Mouse (Mus musculus) MN1 (cell line): ENCODE data around the gene Mmp8.

Experiments
- DNase-seq: peaks from one replicate; pipeline ENCODE4 v3.0.0-alpha.2; 2016; ENCODE audit warnings: low spot score

The Mmp8 gene

DNA sequence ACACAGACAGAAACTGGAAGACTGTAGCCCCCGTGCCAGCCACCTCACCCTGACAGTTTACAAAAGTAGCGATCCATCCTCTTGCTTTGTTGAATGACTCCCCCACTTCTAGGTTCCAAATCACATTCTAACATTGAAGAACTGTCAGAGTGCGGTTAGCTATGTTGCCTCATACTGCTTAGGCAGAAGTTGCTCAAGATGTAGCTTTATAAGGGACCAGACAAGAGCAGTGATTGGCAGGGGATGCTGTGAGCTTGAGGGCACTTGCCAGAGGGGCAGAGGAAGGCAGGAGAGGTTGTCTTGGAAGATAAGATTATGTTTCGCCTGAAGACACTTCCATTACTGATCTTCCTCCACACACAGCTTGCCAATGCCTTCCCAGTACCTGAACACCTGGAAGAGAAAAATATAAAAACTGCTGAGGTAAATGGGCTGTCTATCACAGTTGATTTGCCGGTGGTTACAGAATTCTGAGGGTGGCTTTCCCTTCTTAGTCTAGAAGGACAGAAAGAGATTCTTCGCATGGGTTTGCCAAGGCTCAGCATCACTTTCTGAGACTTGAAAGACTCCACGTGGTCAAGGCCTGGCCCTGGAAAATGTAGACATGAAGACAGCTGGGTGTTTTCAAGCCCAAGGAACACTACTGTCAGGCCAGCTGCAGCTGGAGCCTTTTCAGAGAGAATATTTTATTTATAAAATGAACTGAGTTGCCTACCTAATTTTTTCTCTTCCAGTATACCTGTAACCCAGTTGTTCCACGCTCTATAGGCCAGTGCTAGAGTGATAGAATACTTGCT lies at the start of gene Mmp8:
Mmp8 (plus strand) TSS at position 236 of the 797 bp plus-strand sequence.
- no peak for DNase-seq

DNA sequence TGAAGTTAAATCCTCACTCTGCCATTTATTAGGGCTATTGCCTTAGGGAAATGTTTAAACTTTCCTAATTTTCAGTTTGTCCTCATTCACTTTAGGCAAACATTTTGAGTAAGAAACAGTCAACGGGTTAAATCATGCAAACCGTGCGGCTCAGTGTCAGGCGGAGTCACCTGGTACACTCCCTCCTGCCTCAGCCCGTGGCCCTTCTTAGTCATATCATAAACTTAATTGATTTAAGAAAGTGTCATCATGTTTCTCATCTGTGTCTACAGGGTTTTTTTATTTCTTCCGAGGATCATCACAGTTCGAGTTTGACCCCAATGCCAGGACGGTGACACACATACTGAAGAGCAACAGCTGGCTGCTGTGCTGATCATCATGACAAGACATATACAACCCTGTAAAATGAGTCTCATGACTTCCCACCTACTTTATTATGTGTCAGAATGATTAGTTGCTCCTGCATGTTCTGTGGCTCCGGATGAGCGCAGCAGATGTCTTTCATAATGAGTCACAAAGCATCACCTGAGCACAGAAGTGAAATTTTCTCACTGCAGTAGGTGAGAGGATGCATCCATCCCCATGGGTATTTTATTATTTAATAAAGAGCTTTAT lies 48.5 kb upstream of the Mmp8 start:
- DNase-seq, result no peak

DNA sequence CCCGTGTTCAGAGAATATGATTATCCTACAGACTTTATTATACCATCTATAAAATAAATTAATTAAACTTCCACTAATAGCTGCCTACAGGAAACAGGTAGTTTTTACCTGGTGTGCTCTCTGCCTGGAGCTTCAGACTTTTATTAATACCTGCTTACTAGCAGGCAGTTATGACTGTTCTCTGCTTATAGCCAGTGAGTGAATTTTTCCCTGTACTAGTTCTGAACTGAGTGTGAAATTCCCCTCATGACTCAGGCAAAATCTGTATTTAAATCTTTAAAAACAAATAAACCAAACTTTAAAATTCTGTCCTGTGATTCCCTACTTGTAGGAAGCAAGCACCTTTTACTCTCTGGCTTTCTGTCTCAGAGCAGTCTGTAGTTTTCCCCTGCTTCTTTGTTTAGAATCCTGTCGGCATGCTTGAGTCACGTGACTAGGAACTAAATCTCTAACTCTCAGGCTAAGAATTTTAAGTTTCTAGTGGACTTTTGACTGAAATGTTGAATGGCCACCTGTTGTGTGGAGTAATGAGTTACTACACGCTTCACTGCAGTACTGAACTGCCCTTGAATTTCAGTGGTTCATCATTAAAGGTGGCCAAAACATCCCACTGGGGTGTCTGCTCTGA lies 40.2 kb upstream of the Mmp8 start:
- no peak for DNase-seq

DNA sequence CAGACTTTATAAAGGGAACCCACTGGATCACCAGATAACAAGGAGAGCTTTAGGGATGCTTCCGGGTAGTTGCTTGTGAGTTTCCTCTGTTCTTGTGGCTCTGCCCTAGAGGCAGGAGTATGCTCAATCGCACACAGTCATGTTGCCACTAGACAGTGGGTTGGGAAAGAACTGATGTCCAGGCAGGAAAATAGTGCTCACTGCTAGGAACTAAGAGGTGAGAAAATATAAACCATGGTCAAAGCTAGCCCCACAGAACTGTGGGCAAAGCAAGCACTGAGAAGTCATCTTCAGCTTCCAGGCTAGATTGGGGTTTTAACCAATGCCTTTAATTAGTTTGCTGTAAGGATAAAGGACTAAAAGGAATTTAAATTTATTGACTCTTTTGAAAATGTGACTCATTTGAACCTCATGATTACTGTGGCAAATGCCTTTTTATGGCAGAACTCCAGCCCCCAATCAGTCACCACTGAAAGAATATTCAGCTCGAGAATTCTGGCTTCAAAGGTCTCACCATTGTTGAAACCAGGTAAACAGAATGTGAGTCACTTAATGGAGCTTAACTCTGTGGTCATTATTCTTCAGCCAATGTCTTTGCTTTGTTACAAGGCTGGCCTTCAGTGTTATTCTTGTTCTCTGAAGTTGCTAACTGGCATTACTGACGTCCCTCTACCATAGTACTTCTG lies 31.9 kb upstream of the Mmp8 start:
- DNase-seq, result no peak

DNA sequence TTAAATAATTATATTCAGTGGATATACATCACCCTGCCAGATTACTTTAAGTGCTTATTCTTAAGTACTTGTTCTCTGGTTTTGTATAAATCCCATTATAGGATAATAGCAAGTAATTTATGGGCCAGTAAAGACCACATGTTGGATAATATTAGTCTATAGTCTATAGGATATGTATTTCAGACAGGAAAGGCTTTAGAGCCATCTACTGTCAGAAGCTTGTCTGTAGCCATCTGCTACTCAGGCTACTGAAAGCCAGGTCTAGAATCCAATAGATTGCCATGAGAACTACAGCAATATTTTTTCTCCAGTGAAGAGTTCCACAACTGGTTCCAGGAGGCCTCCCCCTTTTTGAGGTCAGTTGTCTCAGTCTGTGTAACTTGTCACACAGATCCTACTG lies 15.5 kb upstream of the Mmp8 start:
- DNase-seq, result no peak

DNA sequence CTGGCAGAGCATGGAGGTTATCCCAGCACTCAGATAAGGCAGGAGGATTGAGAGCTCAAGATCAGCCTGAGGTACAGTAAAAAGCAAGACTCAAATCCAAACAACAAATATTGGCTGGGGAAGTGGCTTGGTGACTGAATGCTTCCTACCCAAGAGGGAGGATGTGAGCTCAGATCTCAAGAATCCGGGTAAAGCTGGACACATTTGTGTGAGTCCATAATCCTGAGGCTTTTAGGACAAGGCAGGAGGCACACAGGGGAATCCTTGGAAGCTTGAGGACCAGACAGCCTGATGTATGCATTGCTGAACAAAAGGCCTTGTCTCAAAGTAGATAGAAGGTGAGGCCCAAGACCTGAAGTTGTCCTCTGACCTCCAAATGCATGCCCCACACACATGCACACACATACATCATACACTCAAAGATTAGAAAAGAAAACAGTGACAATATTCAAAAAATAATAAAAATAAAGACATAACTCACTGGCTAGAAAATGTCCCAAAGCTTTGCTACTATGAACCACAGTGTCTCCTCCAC lies 13.3 kb upstream of the Mmp8 start:
- DNase-seq, result no peak

DNA sequence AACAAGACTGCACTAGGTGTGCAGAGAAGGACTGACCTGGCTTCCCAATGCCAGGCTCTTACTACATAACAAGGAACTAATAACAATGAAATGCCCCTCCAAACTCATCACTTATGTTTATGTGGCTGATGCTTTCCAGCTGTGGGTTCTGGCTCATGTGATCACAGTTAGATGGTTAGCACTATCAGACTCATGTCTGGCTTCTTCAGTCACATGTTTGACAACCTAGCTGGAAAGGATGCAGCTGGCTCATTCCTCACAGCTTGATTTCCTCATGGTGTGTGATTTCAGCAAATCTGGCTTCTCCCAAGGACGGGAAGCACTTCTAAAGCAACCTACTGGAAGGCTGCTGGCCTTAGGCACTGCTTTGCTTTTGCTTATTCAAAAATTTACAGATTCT lies 12.8 kb upstream of the Mmp8 start:
- no peak for DNase-seq

DNA sequence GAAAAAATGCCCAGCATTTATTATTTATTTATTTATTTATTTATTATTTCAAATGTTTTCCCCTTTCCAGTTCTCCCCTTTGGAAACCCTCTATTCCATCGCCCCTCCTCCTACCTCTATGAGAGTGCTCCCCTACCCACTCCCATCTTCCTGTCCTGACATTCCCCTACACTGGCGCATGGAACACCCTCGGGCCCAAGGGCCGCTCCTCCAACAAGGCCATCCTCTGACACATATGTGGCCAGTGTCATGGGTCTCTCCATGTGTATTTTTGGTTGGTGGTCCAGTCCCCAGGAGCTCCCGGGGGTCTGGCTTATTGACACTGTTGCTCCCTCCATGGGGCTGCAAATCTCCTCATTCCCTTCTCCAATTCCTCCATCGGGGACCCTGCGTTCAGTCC lies 12.3 kb upstream of the Mmp8 start:
- DNase-seq, result no peak

DNA sequence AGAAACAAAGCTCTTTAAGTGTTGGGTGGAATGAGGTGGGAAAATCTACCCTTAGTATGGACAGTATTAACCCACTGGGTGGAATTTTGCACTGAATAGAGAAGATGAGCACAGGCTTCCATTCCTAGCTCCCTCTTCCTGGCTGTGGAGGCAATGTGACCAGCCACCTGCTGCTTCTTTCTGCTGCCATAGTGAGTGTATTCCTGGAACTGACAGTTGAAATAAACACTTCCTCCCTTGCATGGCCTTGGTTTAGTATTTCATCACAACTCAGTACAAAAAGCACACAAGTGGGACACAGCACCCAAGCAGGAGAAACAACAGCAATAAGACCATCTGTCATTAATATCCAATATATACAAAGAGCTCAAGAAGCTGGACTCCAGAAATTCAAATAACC lies 6.3 kb upstream of the Mmp8 start:
- no peak for DNase-seq

DNA sequence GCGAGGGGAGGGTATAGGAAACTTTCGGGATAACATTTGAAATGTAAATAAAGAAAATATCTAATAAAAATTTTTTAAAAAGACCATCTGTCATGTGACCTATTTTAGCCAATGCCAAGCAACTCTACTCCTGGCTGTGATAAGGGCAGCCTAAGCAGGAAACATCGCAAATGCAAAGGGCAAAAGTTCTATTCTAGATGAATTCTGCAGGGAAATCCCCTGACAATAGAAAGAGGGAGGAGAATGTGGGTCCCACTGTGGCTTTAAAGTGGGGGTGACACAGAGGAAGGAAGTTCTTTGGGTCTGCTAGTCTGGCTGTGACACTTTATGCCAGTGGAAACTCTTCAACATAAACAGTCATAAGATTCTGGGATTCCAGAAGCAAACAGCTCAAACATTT lies 4.7 kb upstream of the Mmp8 start:
- no peak for DNase-seq

DNA sequence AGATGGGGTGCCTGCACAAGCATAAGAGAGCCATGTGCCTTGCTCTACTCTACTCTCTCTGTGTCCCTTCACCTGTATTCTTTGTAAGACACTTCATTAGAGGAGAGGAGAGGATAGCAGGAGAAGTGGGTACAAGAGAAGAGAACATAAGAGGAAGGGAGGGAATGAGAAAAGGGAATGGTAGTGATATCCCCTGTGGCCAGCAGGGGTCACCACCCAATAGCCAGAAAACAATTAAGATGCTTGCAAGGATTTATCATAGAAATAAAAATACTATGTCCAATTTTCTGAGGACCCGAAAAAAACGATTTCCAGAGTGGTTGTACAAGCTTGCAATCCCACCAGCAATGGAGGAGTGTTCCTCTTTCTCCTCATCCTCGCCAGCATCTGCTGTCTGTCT lies 3.9 kb upstream of the Mmp8 start:
- no peak for DNase-seq

DNA sequence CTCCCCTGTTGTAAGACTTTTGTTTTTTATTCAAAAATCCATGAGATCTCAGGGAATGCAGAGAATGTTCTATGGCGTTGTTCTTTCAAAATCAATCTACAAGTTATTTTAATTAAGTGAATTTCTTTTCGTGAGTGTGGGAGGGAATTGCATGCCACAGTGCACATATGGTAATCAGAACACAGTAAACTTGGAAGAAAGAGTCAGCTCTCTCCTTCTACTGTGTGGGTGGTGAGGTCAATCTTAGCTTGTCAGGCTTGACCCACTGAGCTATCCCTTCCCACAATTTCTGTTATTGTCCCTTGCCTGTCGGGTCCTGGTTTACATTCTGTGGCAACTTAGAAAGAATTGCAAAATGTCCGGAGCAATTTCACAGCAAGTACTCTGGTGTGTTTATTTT lies 1.8 kb downstream of the Mmp8 start:
- DNase-seq, result no peak

DNA sequence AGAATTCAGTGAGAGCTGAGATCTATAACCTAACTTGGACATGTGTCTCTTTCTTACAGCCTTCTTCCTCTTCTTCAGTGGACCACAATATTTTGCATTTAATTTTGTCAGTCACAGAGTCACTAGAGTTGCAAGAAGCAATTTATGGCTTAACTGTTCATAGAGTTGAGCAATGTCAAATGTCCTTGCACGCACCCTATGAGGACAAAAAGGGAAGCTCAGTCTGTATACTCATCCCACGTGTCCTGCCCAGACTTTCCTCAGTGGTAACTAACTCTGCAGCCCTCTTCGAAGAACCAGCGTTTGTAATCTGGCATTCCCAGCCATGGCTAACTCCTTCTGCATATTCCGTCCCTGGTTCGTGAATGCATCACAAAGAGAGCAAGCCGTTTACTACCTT lies 9.1 kb downstream of the Mmp8 start:
- no peak for DNase-seq

DNA sequence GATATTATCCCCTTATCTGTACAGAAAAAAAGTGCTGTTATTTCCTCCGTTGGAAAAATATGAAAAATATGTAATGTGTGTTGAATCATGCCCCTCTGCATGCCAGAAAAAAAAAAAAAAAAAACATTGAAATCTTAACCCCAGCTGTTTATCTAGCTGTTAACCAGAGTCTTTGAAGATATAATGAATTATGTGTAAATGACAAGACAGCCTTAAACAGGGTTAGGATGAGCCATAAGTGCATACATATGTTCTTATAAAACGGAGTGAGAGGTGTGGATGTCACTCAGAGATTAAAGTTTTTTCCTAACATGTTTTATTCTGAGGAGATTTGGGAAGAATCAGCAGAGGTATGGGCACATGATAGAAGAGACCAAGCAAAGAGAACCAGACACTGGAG lies 9.7 kb downstream of the Mmp8 start:
- no peak for DNase-seq

DNA sequence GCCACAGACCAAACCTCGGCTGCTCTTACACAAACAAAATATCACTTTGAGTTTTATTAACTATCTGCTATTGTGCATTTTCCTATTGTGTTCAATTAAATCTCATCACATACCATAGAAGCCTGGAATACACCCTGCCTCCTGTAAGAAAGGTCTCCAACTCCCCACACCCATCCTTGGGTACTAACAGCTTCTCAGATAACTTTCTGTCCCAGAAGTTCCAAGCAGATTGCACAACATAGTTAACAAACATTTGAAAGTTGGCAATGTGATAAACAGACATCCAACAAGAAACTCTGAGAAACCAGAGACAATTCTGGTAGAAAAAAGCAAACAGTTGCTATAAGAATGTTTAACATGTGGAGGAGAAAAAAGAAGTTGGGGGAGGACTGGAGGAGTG lies 12.2 kb downstream of the Mmp8 start:
- no peak for DNase-seq

DNA sequence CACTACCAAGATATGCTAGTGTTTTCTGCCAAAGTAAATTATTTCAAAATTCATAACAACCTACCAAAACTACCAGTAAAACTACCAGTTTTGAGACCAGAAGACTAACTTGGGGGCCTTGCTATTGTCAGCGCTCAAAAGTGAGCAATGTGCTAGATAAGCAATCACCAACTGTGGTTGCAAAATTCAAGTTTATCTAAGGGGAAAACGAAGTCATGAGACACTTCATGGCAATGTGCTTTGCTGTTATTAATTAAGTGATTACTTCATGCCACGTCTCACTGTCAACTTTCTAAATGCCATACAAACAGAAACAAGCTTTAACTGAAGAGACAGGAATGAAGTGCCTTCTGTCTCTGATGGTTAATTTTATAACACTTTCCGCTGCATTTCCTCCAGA lies 12.9 kb downstream of the Mmp8 start, which contains the start of gene Mmp27:
Mmp27 (plus strand) TSS at position 235 of the 400 bp plus-strand sequence.
- no peak for DNase-seq

DNA sequence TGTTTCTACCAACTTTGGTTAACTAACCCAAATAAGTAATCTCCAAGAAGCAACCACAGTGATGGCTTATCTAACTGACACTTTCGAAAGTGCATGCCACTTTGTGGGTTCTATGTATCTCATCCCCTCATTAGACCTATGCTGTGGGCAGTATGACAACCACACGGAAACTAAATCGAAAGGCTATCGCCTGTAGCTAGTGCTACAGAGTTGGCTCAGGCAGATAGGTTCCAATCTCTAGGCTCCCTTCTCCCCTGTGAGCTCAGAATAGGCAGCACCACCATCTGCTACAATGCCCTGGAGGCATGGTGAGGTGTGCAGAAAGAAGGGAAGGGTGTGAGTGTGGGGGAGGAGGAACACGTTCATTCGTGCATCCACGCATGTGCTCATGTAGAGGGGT lies 13.9 kb downstream of the Mmp8 start:
- DNase-seq, result no peak

DNA sequence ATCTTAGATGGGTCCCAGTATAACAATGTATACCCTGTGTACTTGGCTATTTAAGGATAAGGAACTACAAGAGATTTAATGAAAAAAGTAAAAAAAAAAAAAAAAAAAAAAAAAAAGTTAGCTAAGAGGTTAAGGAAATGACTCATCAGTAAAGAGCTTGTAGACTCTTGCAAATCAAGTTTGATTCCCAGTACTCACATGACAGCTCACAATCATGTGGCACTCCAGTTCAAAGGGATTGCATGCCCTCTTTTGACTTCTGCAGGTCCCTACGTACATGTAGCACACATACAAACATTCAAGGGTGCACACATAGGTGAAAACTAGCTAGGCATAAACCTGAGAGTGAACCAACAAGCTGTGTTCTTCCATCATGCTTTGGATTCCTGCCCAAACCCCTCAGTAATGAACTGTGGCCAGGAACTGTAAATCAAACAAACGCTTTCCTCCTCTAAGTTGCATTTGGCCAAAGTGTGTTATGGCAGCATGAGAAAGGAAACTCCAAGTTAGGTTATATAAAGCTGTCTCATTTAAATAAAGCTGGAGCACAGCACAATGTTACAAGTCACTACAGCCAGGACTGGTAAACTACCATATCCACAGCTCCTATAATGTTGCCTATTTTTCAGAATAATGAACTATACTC lies 14.5 kb downstream of the Mmp8 start:
- DNase-seq, result no peak

DNA sequence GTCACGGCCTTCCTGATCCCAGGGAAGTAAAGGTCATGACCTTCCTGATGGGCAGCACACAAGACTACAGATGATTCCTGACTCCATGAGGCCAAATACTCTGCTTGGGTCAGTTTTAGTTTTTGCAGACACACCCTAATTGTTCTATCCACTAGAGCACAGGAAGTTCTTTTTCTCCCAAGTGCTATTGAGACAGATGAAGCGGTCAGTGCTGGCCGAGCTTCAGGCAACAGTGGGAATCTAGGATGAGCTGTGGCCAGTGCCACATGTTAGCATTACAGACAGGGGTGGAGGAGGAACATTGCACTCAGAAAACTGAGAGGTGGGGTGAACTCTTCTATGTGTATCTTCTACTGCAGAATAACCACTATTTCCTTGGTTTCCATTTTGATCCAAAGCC lies 17.3 kb downstream of the Mmp8 start:
- no peak for DNase-seq

DNA sequence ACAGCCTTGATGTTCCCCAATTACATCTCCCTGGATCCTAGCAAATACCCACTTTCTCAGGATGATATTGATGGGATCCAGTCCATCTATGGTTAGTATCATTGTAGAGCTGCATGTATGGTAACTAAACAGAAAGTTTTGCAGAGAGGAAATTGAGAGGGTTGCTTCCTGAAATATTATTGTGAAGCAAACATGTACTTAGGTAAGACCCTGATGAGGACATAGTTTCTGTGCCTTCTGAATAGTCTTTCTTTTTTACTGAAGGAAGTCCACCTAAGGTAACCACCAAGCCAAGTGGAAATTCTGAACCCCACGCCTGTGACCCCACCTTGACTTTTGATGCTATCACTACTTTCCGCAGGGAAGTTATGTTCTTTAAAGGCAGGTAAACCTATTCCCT lies 19.1 kb downstream of the Mmp8 start:
- no peak for DNase-seq

DNA sequence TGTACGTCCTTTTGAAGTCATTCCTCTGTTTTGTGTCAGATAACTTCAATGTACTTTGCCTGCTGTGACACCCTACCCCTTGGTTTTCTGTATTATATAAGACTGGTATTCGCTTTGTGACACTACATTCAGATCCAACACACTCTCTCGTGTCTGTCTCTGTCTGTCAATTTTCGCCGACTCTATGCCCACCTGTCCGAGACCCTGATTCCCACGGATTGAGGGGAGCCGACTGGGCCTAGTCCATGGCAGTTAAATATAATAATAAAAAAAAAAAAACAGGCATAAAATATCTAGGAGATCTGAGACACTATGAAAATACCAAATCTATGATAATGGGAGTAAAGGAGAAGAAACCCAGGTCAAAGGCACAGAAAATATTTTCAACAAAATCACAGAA lies 31.8 kb downstream of the Mmp8 start:
- DNase-seq, result no peak

DNA sequence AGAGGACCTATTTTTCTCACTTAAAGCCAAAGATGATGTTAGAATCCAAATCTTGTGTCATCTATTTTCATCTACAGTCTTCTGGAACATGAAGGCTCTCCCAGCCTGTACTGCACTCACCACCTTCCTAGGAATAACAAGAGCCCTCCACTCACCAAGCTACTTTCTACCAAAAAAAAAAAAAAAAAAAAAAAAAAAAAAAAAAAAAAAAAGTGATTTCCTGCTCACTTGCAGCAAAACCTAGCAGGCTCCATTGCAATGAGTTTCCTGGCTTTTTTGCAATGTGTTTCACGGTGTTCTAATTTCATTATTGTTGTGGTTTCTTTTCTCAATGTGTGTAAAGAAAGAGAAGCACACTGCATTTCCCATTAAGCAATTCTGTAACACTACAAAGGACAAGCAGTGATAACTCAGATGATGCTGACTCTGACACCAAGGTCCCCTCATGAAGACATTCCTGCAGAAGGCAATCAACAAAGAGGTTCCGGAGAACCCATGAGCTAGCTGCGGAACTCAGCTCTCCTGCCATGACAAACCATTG lies 35.1 kb downstream of the Mmp8 start:
- no peak for DNase-seq
